Mouse (Mus musculus) gastrocnemius, adult 2 months (tissue): Measurements from ENCODE around the gene Reps2. TPM values are rescaled to one million over a fixed set of nuclear protein-coding genes. Genes with fewer than 3 reads are reported as not detected.

Source experiments
- DNase-seq: peaks from one replicate; pipeline ENCODE4 v3.0.0; 2022
- H3K27ac ChIP-seq: fragments of 200-600 bp; 2 replicates; pipeline ENCODE4 v1.8.1; 2022; ENCODE audit warnings: mild to moderate bottlenecking
- H3K4me3 ChIP-seq: fragments of 200-600 bp; 2 replicates; pipeline ENCODE4 v1.8.1; 2022; ENCODE audit warnings: mild to moderate bottlenecking, moderate library complexity
- CTCF ChIP-seq: fragments of 200-600 bp; IDR thresholded peaks from 2 replicates; pipeline ENCODE4 v1.8.1; 2022; ENCODE audit warnings: antibody characterized with exemption, mild to moderate bottlenecking, moderate library complexity
- intact Hi-C: fragments of 180-260 bp; cut with DNase I; formaldehyde crosslinking; loops from one replicate; pipeline ENCODE4 v1.15.1; 2025
- total RNA-seq, 2 experiments: library from RNA; stranded (reverse); gene quantifications; 2 replicates each; pipeline ENCODE4 v1.2.3; 2021

The Reps2 gene
- total RNA-seq, 2 experiments from 2014 or later, result 0.92 to 0.95 TPM

DNA sequence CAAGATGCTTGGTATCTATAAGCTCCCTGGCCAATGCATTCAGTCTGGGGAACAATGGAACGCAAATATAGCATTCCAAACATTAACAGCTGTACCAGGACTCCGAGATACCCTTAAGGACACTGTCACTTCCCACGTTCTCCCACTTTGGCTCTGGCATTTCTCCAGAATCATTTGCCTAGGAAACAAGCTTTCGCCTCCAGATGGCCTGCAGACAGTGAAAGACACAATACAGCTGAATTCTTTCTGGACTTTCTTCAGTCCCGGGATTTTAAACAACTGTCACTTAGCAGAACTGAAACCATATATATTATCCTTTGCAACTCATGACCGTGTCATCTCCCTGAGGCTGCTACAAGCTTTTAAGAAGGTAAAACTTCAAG, 87.0 kb downstream of the Reps2 start:
- no peak for DNase-seq
- intact Hi-C loops, result no loop called here
- no peak for TF ChIP-seq CTCF
- no peak overlapping the region for H3K27ac ChIP-seq
- no peak overlapping the region for H3K4me3 ChIP-seq

DNA sequence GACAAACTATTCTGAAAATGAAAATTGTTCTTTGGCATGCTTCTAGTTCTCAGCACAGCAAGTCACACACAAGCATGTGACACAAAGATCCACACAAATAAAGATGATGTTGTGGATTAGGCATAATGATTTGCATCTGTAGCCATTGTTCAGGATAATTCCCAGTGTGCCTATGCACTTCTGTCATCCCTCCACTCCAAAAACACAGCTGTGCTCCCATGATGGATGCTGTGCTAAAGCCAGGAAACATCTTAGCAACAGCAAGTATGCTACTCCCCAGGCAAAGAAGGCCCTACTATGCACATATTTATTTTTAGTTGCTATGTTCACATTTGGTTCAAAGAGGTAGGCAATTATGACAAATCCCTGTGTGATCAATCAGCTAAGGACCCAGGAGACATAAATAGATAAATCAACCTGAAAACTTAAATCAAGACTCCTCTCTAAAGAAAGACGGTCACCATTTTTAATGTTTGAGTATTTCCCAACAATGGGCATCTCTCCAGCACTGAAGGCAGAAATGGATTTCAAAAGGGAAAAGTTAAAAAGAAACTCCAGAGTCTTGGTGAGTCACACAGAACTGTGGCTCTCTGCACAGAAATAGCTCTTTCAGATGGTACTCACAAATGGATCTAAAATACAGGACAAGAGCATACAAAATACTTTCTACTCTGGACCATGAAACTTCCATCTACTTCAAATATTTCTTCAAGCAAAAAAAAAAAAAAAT, 87.6 kb downstream of the Reps2 start:
- DNase-seq, result no peak
- TF ChIP-seq CTCF, result no peak
- no peak overlapping the region for H3K27ac ChIP-seq
- intact Hi-C loops, result no loop called here
- H3K4me3 ChIP-seq, result no peak overlapping the region

DNA sequence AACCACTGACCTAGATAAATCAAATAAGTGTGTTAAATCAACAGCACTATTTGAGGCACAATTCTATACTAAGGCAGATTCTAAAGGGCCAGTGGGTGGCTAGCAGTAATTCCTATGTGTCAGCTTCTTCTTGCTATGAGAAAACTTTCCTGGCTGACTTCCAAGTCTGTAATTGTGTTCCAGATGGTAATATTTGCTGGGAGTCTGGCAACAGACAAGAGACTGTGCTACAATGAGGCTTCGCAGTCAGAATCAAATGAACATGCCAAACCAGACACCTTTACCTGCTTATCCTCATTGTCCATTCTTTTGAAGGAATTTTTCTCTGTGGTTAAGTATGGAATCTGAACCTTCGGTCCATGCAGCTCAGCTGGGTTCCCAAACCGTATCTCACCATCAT, 88.9 kb downstream of the Reps2 start:
- Histone ChIP-seq H3K4me3 (no peak overlapping the region), H3K27ac (no peak overlapping the region)
- no peak for TF ChIP-seq CTCF
- no peak for DNase-seq
- intact Hi-C loops, result no loop called here

DNA sequence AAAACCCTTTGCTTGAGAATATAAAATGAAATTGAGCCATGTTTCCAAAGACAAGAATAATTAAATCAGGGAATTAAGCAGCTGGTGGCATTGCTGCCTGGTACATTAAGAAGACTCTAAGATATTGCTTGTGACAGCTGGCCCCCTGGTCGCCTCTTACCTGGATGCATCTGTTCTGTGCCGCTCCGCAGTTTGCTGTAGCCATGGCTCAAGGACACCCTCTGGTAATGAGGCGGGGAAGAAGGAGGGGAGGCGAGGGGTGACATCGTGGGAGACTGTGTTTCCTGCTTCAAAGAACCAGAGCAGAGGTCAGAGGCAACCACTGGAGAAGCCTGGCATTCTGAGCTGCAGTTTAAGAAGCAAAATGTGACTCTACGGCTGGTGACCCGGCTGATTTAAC, 91.1 kb downstream of the Reps2 start:
- intact Hi-C loops, result no loop called here
- H3K4me3 ChIP-seq, result no peak overlapping the region
- no peak for DNase-seq
- TF ChIP-seq CTCF, result no peak
- no peak overlapping the region for H3K27ac ChIP-seq

DNA sequence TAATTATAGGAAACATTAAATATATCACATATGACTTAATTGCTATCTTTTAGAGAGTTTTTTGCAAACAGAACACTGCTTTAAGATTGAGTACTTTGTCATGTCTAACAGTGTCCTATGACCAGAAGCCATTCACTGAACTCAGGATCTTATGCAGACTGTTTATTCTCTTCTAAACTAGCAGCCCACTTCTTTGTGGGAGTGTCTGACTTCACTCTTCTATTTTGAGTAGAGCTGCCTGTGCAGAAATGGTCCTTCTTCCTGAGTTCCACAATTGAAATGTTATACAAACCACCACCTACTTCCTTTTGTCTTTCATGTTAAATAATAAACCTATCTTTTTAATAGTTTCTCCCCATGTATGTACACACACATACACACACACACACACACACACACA, 98.4 kb downstream of the Reps2 start:
- H3K4me3 ChIP-seq, result no peak overlapping the region
- TF ChIP-seq CTCF, result no peak
- DNase-seq, result no peak
- H3K27ac ChIP-seq, result no peak overlapping the region
- intact Hi-C loops, result no loop called here

DNA sequence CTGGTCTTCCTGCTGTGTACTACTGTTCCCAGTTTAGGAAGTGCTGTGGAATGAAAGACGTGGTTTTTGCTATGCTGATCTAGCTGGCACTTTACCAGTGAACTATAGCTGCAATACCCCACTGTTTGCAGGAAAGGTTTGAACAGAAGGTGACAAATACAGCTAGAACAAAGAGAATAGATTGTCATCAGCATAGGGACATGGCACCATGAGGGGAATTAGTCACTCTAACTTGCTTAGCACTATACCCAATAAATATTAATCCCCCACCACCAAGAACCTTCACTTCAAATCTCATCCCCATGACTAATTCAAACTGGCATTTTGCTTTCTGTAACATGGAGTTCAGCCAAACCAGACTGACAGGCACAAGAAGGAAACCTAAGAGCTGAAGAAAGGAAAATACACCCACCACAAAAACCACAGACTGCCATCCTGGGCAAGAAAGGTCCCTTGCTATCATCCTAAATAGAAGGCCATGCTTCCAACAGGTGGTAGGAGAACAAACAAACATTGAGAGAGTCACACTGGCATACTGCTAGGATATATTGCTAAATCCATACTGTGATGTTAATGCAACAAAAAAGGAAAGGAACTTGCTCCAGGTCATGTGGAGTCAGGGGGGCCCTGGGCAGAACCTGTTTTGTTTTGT, 100.7 kb downstream of the Reps2 start:
- intact Hi-C loops, result no loop called here
- no peak for DNase-seq

DNA sequence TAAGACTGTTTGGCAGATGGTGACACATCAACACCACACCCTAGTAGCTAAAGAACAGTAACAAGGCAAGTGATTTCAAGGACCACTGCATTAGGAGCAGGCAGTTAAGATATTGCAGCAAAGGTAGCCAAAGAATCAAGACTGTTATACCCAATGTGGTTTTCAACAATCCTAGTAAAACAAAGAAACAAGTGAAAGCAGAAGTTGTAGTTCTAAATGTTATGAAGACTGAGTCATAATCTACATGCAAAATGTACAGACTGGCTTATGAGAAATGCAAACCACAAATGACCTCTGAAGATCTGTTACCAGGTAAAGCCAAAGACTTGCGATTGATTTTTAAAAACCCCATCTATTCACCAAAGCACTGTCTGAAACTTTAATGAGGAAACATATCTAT, 101.5 kb downstream of the Reps2 start:
- no peak for TF ChIP-seq CTCF
- Histone ChIP-seq H3K4me3 (no peak overlapping the region), H3K27ac (no peak overlapping the region)
- intact Hi-C loops, result no loop called here
- no peak for DNase-seq

More for the DNA sequence above, 100.7 kb downstream of the Reps2 start:
- TF ChIP-seq CTCF, result no peak
- no peak overlapping the region for H3K4me3 ChIP-seq
- no peak overlapping the region for H3K27ac ChIP-seq

DNA sequence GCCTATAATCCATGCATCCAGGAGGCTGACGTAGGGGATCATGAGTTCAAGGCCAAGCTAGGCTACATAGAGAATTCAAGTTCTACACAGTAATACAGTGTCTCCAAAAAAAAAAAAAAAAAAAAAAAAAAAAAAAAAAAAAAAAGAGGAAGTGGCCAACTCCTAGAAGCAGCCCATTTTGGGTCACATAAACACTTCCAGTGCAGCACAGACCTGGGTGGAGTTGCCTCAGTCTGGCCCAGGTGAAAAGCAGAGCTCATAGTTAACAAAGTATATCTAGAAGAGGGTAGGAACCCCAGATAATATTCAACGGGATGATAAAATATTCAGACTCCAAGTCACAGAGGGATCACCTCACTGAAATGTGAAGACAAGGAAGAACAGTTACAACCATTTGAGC, 112.4 kb downstream of the Reps2 start:
- DNase-seq, result no peak
- intact Hi-C loops, result no loop called here
- no peak for TF ChIP-seq CTCF
- H3K4me3 ChIP-seq, result no peak overlapping the region
- H3K27ac ChIP-seq, result no peak overlapping the region

DNA sequence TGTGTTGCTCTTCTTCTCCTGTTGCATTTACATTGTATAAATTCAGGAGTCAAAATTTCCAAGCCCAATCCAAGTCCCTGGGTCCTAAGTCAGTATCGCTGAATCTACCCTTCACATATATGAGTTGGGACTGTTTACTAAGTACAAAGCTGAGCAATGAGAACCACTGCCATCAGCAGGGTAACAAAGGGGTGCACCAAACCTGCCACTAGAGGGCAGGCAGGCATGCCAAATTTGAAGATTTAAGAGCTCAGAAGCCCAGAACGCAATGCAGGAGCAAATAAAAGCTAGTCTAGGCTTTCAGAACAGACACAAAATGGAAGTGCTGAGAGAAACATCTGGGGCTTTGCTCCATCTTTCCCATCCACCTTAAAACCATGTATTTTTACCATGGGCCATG, 116.2 kb downstream of the Reps2 start:
- DNase-seq, result peak; percentile 30
- intact Hi-C loops, result no loop called here

DNA sequence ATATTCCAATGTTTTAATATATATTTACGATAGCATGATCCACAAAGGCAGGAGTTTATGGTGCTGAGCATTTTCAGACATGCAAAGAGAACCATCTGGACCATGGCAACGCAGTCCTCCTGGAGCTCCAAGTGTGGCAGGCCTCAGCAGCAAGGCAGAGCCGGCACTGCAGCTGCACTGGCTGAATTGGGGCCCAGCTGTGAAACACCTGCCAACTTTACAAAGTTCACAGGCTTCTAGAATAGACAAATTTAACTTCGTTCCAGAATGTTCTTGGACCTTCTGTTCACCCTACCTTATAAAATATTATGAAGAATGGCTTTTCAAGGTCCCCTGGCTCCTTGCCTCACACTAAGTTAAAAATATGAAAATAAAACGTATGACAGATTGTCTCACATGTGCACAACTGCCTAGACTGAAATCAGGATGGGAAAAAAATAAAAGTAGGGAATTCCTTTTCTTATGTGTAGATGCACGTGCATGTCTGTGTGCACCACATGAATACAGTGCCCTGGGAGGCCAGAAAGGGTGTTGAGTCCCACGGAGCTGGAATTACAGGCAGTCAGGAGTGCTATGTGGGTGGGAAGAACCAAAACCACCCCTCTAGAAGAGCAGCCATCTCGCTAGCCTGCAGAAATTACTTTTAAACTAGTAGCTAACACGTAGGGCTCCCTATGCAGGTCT, 121.5 kb downstream of the Reps2 start:
- Histone ChIP-seq H3K27ac (no peak overlapping the region), H3K4me3 (no peak overlapping the region)
- DNase-seq, result peak; percentile 52
- intact Hi-C loops, result no loop called here
- no peak for TF ChIP-seq CTCF

More for the DNA sequence above, 116.2 kb downstream of the Reps2 start:
- no peak overlapping the region for H3K27ac ChIP-seq
- peak; percentile 70 for TF ChIP-seq CTCF
- no peak overlapping the region for H3K4me3 ChIP-seq

DNA sequence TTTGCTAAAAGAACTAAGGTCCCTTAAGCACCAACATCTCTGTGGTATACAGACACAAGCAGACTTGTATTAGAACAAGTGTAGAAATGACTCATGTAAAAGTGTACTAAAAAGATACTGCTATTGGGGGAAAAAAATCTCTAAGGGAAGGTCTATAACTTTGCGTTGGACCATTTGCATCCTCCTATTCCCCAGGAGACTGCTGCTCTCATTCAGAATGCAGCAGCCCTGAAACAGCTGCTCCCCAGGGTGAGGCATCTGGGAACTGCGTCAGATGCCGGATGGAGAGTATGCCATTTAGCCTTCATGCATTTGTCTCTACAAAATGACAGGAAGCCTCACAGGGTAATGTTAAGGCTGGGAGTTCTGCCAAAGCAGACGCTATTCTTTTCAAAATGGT, 122.3 kb downstream of the Reps2 start:
- TF ChIP-seq CTCF, result no peak
- peak; percentile 19 for DNase-seq
- intact Hi-C loops, result no loop called here
- Histone ChIP-seq H3K4me3 (no peak overlapping the region), H3K27ac (no peak overlapping the region)

DNA sequence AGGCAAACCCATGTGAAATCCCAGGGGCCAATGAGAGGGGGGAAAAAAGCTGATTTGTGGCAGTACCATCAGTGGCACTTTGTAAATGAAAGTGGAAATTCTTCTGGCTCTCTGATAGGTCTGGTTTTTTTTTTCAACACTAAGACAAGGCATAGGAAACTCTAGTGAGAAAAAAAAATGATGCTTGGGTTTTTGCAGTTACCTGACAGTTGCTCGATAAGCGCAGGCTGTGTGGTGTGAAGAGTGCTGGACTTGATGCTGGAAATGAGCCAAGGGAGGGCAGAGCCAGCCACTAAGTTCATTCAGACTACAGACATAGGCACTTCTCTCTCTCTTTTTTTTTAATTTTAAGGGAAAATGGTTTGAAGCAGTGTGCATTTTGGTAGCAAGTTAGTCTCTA, 123.1 kb downstream of the Reps2 start:
- intact Hi-C loops, result no loop called here
- Histone ChIP-seq H3K4me3 (no peak overlapping the region), H3K27ac (no peak overlapping the region)
- DNase-seq, result no peak
- TF ChIP-seq CTCF, result no peak

DNA sequence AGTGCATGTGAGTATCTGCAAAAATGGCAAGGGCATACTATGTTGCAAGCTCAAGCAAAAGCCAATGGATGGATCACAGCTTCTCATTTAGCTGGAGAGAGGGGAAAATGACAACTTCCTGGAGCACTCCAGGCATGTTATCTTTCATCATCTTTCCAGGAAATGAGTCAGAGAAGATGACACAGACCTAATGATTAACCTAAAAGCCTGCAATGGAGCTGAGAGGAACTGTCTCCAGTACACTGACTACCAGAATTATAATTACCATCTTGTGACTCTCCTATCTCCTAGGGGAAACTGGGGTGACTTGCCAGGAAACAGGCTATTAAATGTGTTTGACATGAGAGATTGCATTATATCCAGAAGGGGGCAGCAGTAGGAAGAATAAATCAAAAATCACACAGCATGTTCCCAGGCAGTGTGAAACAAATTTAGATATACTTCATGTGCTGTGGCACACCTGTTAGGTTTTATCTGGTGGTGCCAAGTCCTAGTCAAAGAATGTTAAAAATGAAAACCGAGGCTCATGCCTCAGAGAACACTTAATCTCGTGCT, 132.9 kb downstream of the Reps2 start:
- TF ChIP-seq CTCF, result peak; percentile 29
- H3K27ac ChIP-seq, result no peak overlapping the region
- H3K4me3 ChIP-seq, result no peak overlapping the region
- DNase-seq, result no peak
- intact Hi-C loops, result no loop called here
